Mouse (Mus musculus) 3T3-L1 (cell line): ENCODE measurements at regions not wholly inside any gene's neighbourhood (a gene's known extent, or its start where the extent isn't known, plus 50 kb on each side); places are given as distances from the start of the nearest gene placed in this dataset.
"Not testable (repeated sequence)": the region's sequence is repeated elsewhere in the genome, so short reads cannot be mapped to it uniquely, and the experiment has no call there.

Source experiments
- DNase-seq: peaks from one replicate; pipeline ENCODE4 v3.0.0-alpha.2; 2015; ENCODE audit warnings: low read depth, low spot score

DNA sequence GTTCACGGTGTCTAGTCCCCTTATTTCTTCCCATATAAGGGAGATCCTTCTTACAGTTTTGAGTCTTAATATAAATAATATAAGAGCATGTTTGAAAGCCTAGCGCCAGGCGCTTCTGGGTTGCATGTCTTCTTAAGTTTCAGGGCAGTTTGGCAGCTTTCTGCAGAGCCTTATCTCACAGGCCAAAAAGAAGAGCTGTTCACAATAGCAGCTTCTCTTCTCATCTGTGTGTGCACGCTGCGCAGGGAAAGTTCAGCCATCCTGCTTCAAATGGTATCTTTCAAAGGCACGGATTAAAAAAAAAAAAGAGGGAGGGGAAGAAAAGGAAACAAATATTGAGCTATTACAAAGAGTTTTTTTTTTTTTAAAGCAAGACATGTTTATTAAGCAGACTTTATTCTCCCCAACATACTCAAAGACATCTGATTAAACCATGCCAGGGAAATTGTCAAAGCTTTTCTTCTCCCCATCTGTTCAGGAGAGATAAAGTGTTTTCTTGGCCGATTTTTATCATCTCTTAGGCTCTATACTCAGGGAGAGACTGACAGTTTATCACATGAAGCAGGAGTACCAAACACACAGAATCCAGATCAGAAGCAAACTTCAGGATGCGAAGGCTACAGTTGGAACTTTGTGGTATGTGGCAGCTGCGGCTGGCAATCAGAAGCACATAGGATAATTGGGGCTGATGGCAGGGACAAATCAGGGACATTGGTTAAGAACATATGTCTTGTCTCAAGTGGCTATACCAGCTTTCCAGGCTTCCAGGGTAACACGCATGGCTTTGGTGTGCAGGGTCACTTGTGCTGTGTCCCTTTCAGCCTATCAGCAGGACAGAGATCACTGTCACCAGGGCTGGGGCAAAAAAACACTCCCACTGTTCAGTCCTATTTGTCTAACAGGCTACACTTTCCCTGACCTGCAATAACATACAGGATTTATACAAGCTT, 206.9 kb upstream of the Pfkp start:
- no peak for DNase-seq

DNA sequence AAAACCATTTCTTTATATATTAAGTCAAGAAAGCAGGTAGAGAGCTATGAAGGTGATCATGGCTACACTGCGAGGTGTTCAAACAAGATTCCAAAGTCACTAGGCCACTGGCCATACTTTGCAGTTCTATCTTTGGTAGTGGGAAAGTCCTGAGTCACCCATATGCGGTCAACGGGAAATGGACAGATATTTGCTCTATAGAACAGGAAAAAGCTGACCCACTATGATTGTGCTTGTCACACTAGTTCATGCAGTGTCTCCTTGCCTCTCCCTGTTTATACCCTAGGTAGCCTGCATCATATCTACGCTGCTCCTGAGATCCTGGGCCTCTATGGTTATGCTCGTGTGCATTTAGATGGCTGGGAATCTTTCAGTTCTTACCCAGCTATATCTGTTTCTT, 188.9 kb upstream of the Pfkp start:
- DNase-seq, result no peak

DNA sequence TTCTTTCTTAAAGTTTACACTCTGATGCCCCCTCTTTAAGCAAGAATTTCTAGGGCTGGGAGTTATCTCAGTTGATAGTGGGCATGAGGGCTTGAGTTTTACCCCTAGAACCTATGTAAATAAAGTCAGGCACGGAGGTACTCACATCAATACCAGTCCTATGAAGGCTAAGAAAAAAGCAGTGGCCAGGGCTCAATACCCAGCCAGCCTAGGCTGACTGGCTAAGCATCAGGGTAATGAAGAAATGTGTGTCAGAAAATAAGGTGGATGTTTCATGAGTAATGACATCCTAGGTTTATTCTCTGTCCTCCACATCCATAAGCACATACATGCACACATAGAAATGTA, 188.5 kb upstream of the Pfkp start:
- no peak for DNase-seq

DNA sequence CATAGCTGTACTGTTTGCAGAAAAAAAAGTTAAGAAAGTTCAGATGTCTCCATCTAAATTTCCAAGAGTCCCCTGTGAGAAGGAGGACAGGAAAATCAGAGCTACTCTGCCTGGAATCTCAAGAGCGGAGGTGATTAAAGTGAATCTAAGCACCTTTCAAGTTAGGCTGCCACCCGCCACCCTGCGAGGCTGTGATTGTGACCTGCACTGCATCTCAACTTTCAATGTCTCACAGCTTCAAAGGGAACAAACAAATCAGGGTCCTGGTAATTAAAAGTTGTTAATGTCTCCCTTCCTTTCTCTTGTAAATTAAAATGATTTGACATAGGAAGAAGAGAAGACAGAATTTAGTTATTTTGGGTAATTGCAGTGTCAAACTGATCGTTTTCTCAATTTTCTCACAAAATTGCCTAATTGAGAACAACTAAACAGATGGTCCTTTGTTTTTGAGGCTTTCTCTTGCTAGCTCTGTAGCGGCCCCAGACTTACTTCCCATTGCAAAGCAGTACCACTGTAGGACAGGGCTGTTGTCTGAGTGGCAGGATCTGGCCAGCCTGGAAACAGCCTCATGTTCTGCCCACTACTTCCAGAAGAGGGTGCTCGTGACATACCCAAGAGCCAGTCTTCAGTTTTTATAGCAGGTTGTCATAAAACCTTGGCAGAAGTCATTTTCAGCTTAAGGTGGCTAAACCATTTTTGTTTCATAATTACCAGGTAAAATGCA, 187.9 kb upstream of the Pfkp start:
- peak; percentile 59 for DNase-seq

DNA sequence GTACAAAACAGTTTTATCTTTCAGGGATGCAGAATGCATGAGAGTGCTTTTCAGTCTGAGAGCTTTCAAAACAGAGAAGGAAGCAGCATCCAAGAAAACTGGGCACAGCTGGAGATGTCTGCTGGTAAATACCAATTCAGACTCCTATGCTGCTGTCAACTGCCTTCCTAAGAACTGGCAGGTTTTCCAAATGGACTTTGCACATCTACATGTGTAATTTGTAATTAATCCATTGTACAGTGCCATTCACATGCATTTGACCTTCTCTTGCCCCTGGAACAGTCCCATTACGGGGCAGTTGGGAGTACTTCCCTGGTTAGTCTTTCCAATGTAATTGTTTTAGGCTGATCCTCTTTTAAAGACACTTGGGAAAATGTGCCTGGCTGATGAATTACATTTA, 181.3 kb upstream of the Pfkp start:
- no peak for DNase-seq

DNA sequence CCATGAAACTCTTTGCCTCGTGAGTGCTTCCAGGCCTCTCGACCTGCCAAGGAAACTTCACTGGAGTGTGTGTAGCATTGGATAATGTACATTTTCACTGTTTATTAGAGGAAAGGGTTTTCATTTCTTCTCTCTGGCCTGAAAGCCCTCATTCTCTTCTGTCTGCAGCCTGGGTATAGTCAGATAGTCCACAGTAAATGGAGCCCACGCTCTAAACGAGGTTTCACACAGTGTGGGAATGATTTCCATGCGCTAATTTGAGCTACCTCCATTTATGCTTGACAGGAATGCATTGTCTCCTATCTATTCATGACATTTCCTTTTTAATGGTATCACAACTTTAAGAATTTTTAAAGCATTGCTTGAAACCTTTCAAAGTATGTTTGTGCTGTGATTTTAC, 180.8 kb upstream of the Pfkp start:
- DNase-seq, result no peak

DNA sequence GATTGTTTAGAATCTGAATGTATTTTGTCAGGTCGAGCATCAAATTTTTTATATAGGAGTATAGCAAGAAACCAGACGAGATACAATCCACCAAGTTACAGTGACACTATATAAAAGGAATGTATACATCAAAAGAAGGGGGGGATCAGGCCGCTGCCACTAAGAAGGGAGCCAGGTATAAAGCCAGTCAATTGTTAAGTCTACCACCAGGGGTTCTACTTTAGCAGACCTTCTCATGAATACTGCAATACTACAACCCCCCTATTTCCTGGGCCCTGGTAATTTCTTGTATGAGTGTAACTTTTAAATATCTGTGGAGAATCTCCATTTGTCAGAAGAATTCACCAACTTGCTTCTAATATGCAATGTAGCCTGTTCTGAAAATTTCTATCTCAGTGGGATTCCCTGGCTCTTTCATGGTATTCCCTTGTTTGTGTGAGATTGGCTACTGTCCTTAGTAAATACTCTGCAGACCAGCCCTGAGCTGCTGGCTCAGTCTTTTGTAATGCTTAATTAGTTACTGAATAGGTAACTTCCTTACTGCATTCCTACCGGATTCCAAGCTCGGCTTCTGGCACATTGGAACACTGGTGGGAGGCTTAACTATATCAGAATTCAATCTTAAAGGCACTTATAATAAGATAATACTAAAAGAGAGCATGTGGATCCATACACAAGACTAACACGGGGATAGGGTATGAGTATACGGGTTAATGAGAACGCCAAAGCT, 180.2 kb upstream of the Pfkp start:
- not testable (repeated sequence) for DNase-seq

DNA sequence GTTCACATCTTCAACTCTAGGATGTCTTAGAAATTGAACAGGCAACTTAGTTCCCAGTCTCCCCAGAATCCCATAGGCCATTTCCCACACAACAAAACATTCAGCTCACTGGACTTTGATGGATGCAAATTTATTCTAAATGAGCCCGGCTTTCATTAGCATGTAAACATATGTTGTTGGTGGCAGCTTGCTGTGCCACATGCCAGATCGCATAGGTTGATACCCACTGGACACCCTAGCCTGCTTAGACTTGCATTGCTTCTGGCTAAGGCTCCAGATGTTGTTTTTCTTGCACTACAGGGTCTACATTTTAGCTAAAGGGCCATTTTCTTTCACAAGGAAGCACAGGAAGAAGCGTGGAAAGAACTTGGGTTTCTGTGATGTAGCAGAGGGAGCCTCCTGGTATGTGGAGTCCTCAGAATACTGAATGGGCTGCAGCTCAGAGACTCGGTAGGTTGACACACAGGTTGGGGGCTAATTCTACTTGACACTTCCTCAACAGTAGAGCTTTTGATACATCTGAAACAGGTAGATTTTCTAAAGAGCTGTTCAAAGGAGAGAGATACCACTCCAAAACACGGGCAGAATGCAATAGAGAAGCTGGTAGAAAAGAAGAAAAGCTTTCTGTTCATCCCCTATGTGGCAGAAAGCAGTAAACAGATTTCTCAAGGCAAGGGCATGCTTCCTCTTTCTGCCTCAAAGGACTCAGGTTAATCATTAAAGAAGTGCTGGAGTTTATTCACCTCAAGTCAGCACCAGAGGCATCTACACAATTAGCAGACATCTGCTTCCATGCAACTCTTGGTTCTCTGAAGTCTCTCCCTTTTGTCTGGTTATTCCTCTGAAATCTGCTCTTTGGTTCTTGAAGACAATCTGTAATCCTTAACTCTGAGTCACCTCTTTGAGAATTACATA, 153.9 kb upstream of the Pfkp start:
- no peak for DNase-seq

DNA sequence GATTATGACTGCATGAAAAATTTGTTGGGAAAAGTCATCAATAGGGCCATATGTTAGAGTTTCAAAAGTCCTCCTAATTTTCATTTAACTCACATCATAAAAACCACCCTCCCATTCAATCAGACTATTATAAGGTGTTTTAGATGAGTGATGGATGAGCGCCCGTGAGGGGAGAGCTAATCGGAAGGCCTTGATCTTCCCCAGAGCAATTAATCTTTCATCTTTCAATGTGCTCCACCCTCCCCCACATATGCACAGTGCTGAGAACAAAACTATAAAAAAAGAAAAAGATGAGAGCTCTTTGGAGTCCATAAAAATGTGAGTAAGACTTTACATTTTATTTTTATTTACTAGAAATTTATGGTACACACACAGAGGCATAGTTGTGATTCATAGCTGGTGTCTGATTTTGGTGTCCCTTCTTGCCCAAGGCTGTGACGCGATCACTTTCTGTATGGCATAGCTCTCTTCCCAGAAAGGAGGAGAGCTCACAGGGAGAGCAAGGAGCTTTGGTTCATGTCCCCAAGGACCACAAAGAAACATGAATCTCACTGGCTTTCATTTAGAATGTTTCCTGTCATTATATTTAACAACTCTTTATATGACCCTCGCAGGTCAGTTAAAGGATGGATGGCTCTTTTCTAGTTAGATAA, 119.5 kb upstream of the Pfkp start:
- no peak for DNase-seq

DNA sequence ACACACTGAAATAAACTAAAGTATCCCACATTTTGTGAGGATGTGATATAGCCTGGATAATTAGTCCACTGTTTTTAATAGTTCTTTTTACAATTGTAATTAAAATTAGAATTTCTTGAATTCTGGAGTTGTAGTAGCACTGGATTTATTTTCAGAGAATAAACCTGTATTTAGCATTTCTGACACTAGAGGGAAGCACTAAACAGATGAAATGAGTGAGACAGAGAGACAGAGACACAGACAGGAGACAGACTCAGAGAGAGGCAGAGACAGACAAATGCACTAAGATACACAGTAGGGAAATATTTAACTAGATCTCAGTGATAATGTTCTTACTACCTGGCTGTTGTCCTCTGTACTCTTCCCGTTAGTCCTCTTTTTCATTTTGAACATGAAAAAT, 108.6 kb upstream of the Pfkp start:
- peak; percentile 66 for DNase-seq

DNA sequence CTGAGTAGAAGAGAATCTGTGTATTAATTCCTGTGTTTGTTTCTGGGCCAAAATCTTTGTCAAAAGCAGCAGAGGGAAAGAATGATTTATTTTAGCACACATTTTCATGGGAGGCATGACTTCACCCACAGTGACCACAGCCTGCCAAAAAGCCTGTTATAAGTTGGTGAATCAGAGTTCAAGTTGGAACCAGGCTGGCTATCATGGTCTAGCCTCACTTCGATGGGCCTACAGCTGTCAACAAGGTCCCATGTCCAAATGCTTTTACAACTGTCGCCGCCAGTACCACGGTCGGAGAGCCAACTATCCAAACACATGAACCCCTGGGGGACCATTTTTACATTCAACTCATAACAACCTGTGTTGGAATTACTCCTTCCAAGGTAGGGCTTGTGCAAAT, 103.0 kb upstream of the Pfkp start:
- peak; percentile 25 for DNase-seq

DNA sequence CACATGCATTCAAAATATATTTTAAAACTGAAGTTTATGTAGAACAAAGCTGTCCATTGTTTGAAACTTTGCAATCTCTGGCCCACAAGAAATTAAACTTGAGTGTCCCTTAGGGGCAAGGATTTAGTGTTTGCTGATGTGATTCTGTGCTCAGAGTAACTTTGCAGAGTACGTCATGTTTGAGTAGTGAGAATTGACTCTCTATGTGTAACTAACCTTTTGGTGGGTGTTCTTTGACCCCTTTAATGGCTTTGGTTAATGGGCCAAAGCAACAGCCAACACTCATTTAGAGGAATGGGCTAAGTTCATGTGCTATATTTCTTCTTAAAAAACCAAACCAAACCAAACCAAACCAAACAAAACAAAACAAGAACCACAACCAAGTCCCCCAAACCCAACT, 102.6 kb upstream of the Pfkp start:
- DNase-seq, result no peak

DNA sequence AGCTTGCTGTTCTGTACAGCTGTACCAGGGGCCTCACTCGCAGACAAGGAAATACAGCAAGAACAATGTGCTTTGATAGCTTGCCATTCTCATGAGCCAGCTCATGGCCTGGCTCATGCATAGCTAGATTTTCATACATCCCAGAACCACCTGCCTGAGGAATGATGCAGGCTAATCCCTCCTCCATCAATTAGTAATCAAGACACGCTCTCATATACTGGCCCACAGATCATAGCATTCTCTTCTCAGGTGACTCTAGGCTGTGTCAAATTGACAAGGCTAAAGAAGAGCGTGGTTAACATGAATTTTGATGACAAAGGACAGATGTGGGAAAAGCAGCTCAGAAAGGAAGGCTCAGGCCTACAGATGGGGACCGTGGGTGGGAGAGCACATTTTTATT, 93.3 kb upstream of the Pfkp start:
- no peak for DNase-seq

DNA sequence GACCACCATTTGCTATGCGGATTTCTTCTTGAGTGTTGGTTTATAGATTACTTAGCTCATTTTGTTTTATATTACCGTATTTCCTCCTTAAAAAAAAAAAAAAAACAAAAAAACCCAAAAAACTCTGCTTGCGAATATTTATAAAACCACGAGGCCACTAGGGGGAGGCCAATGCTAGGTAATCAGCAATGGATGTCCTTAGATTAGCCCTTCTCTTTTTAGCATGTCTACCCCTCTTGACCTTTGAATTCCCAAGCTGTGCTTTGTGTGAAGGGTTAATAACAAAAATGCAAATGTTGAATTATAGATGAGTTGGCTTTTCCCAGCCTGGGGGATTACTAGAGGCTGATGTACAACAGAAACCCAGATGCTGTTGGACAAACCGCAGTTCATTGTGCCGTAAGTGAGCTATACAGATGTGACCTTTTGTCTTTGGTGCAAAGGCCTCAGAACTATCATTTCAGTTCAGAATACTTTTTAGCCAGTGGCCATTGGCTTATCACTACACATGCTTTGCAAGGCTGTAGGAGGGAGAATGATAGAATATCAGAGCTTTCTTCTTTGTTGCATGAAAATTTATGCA, 88.5 kb upstream of the Pfkp start:
- peak; percentile 24 for DNase-seq
